Mouse (Mus musculus) adipocyte (in vitro differentiated cells): ENCODE measurements around the gene Timm17a.
A peak's percentile ranks its signal among the peaks of the same experiment; 100 is the strongest.

ENCODE experiments used
- DNase-seq: peaks from one replicate; pipeline ENCODE4 v3.0.0-alpha.2; 2016; ENCODE audit warnings: low spot score

The Timm17a gene

GRCm38 (mm10) chr1:135313284-135314031 lies at the start of gene Timm17a:
Gene Timm17a, minus strand, starts transcription at chr1:135313778.
- peak; percentile 92 for DNase-seq

- DNase-seq, result no peak
Measured at GRCm38 (mm10) chr1:135362115-135362514, 48.5 kb upstream of the Timm17a start.

- DNase-seq, result no peak
Measured at GRCm38 (mm10) chr1:135361491-135361890, 47.9 kb upstream of the Timm17a start.

GRCm38 (mm10) chr1:135359071-135359470 lies 45.5 kb upstream of the Timm17a start:
- DNase-seq, result no peak

- peak; percentile 97 for DNase-seq
Measured at GRCm38 (mm10) chr1:135351953-135352352, 38.4 kb upstream of the Timm17a start.

- DNase-seq, result peak; percentile 75
Measured at GRCm38 (mm10) chr1:135347498-135348169, 34.1 kb upstream of the Timm17a start.

- DNase-seq, result no peak
Measured at GRCm38 (mm10) chr1:135346891-135347290, 33.3 kb upstream of the Timm17a start.

- no peak for DNase-seq
Measured at GRCm38 (mm10) chr1:135344026-135344425, 30.4 kb upstream of the Timm17a start.

- DNase-seq, result peak; percentile 49
Measured at GRCm38 (mm10) chr1:135341947-135342346, 28.4 kb upstream of the Timm17a start.

- no peak for DNase-seq
Measured at GRCm38 (mm10) chr1:135330578-135330977, 17.0 kb upstream of the Timm17a start.

GRCm38 (mm10) chr1:135328368-135328767 lies 14.8 kb upstream of the Timm17a start:
- no peak for DNase-seq

- peak; percentile 55 for DNase-seq
Measured at GRCm38 (mm10) chr1:135325934-135326333, 12.4 kb upstream of the Timm17a start.

GRCm38 (mm10) chr1:135324571-135324970 lies 11.0 kb upstream of the Timm17a start, which contains the start of gene Lmod1:
Gene Lmod1, plus strand, starts transcription at chr1:135324807.
- DNase-seq, result peak; percentile 67

GRCm38 (mm10) chr1:135323367-135323901 lies 9.9 kb upstream of the Timm17a start:
- DNase-seq, result peak; percentile 61

- peak; percentile 17 for DNase-seq
Measured at GRCm38 (mm10) chr1:135312201-135312600, 1.4 kb downstream of the Timm17a start.

GRCm38 (mm10) chr1:135311356-135311755 lies 2.2 kb downstream of the Timm17a start:
- DNase-seq, result peak; percentile 58

- DNase-seq, result no peak
Measured at GRCm38 (mm10) chr1:135290908-135291307, 22.7 kb downstream of the Timm17a start.

GRCm38 (mm10) chr1:135286311-135286710 lies 27.3 kb downstream of the Timm17a start:
- no peak for DNase-seq

GRCm38 (mm10) chr1:135283826-135284291 lies 29.7 kb downstream of the Timm17a start, which contains the start of gene Rnpep:
Gene Rnpep, minus strand, starts transcription at chr1:135284084.
- peak; percentile 70 for DNase-seq

- DNase-seq, result peak; percentile 47
Measured at GRCm38 (mm10) chr1:135283287-135283825, 30.2 kb downstream of the Timm17a start.

GRCm38 (mm10) chr1:135282536-135283286 lies 30.9 kb downstream of the Timm17a start:
- DNase-seq, result peak; percentile 83

GRCm38 (mm10) chr1:135281841-135282240 lies 31.7 kb downstream of the Timm17a start:
- no peak for DNase-seq
